Mouse (Mus musculus): Measurements from ENCODE around the gene Sctr.

GRCm38 (mm10) chr1:120074307-120074702 lies 67.6 kb downstream of the Sctr start:
- TF ChIP-seq CTCF (IDR thresholded peaks at IDR 0.05; ENCODE audit: extremely low read depth, insufficient read length, insufficient replicate concordance, low read depth, low read length) (no peak), POLR2A (IDR thresholded peaks at IDR 0.05; ENCODE audit: low read depth, low read length) (no peak)
